Mouse (Mus musculus) liver, embryonic 11.5 days (tissue): ENCODE measurements around the gene Slit3. TPM values are rescaled to one million over a fixed set of nuclear protein-coding genes. Genes with fewer than 3 reads are reported as not detected.

Source experiments
- ATAC-seq: fragments of 200-750 bp; cut with Nextera tagmentation; replicated peaks from 2 replicates; pipeline ENCODE4 v1.8.0; 2017; ENCODE audit warnings: moderate number of reproducible peaks, mild to moderate bottlenecking, moderate TSS enrichment, moderate library complexity; ENCODE audit not compliant: low FRiP score
- DNase-seq: peaks from one replicate; pipeline ENCODE4 v3.0.0-alpha.2; 2017; ENCODE audit warnings: low spot score
- H3K27ac ChIP-seq: fragments of 300-500 bp; sonication (generic); 2 replicates; pipeline ENCODE4 v1.5.1; 2014; ENCODE audit warnings: mild to moderate bottlenecking, low read depth, low read length, control low read depth
- H3K27me3 ChIP-seq: fragments of 300-500 bp; sonication (generic); replicated peaks from 2 replicates; pipeline ENCODE4 v1.6.1; 2014; ENCODE audit warnings: low read length, mixed read lengths; ENCODE audit not compliant: control insufficient read depth, insufficient read depth
- H3K36me3 ChIP-seq: fragments of 300-500 bp; sonication (generic); 2 replicates; pipeline ENCODE4 v1.6.1; 2014; ENCODE audit warnings: mild to moderate bottlenecking, low read length, moderate library complexity, mixed read lengths; ENCODE audit not compliant: control insufficient read depth, insufficient read depth
- H3K4me1 ChIP-seq: fragments of 300-500 bp; sonication (generic); replicated peaks from 2 replicates; pipeline ENCODE4 v1.6.1; 2014; ENCODE audit warnings: low read length, mixed read lengths; ENCODE audit not compliant: control insufficient read depth, insufficient read depth
- H3K4me2 ChIP-seq: fragments of 300-500 bp; sonication (generic); 2 replicates; pipeline ENCODE4 v1.6.1; 2014; ENCODE audit warnings: mild to moderate bottlenecking, control low read depth, moderate library complexity
- H3K4me3 ChIP-seq: fragments of 300-500 bp; sonication (generic); 2 replicates; pipeline ENCODE4 v1.5.1; 2014; ENCODE audit warnings: low read depth, low read length, control low read depth
- H3K9ac ChIP-seq: fragments of 300-500 bp; sonication (generic); 2 replicates; pipeline ENCODE4 v1.6.1; 2014; ENCODE audit warnings: low read depth, low read length, control low read depth
- H3K9me3 ChIP-seq: fragments of 300-500 bp; sonication (generic); 2 replicates; pipeline ENCODE4 v1.6.1; 2016; ENCODE audit warnings: low read length, inconsistent platforms, mixed read lengths; ENCODE audit not compliant: control insufficient read depth
- WGBS: fragments of 180-500 bp; shearing (Covaris S2); extraction: QIAGEN DNeasy Blood & Tissue Kit; methylation state at CpG from one replicate; pipeline ENCODE4 v1.1.7; 2014; 5-methylcytosine and 5-hydroxymethylcytosine counted together
- polyA plus RNA-seq: library from polyadenylated mRNA; unstranded; fragments of >200 nt; fragmentation: Nextera tagmentation; extraction: Ambion mirVana; gene quantifications from 2 replicates; pipeline ENCODE4 v1.2.1, GENCODE M21; 2014

The Slit3 gene
- polyA plus RNA-seq, 1 experiment from 2014 or later: 6.8 TPM

GRCm38 (mm10) chr11:35088136-35088535 lies 32.9 kb upstream of the Slit3 start:
- Histone ChIP-seq H3K27me3 (no peaks in the 10 kb centered on the region), H3K9me3 (no peaks in the 10 kb centered on the region), H3K4me2 (no peak overlapping the region), H3K4me1 (no peaks in the 10 kb centered on the region), H3K4me3 (no peak overlapping the region), H3K36me3 (no peaks in the 10 kb centered on the region), H3K27ac (no peak overlapping the region), H3K9ac (no peak overlapping the region)
- 92% methylated on average over 1 of the region's 1 CpGs for WGBS
- ATAC-seq (no peak), DNase-seq (no peak)

- Histone ChIP-seq H3K9me3 (no peaks in the 10 kb centered on the region), H3K36me3 (no peaks in the 10 kb centered on the region), H3K9ac (no peak overlapping the region), H3K4me1 (no peaks in the 10 kb centered on the region), H3K27me3 (no peaks in the 10 kb centered on the region), H3K27ac (no peak overlapping the region), H3K4me2 (no peak overlapping the region), H3K4me3 (no peak overlapping the region)
- WGBS: 83% methylated on average over 13 of the region's 13 CpGs
- DNase-seq (no peak), ATAC-seq (no peak)
These were observed 30.2 kb upstream of the Slit3 start for GRCm38 (mm10) chr11:35090629-35091335.

- Histone ChIP-seq H3K4me3 (no peak overlapping the region), H3K27ac (no peak overlapping the region), H3K4me2 (no peak overlapping the region), H3K4me1 (no peaks in the 10 kb centered on the region), H3K9me3 (no peaks in the 10 kb centered on the region), H3K9ac (no peak overlapping the region), H3K36me3 (no peaks in the 10 kb centered on the region), H3K27me3 (no peaks in the 10 kb centered on the region)
- DNase-seq (no peak), ATAC-seq (no peak)
- 40% methylated on average over 5 of the region's 5 CpGs for WGBS
These were observed 24.5 kb upstream of the Slit3 start for GRCm38 (mm10) chr11:35096538-35096937.

GRCm38 (mm10) chr11:35109781-35110180 lies 11.2 kb upstream of the Slit3 start:
- DNase-seq: no peak
- Histone ChIP-seq H3K27ac (no peak overlapping the region), H3K4me3 (no peak overlapping the region), H3K4me2 (no peak overlapping the region), H3K4me1 (no peaks in the 10 kb centered on the region), H3K9ac (no peak overlapping the region), H3K36me3 (no peaks in the 10 kb centered on the region), H3K9me3 (no peaks in the 10 kb centered on the region), H3K27me3 (no peaks in the 10 kb centered on the region)
- no peak for ATAC-seq
- 54% methylated on average over 4 of the region's 4 CpGs for WGBS

- H3K9ac ChIP-seq: no peak overlapping the region
- no peak for ATAC-seq
These were observed 10.2 kb upstream of the Slit3 start for GRCm38 (mm10) chr11:35110784-35111183.

GRCm38 (mm10) chr11:35113290-35113689 lies 7.7 kb upstream of the Slit3 start:
- WGBS: 67% methylated on average over 1 of the region's 1 CpGs
- DNase-seq (no peak), ATAC-seq (no peak)

More at GRCm38 (mm10) chr11:35110784-35111183, 10.2 kb upstream of the Slit3 start:
- no peak for DNase-seq
- no peaks in the 10 kb centered on the region for H3K36me3 ChIP-seq
- H3K4me3 ChIP-seq: no peak overlapping the region
- no peaks in the 10 kb centered on the region for H3K9me3 ChIP-seq
- no peaks in the 10 kb centered on the region for H3K27me3 ChIP-seq
- no peaks in the 10 kb centered on the region for H3K4me1 ChIP-seq
- H3K4me2 ChIP-seq: no peak overlapping the region
- WGBS: 39% methylated on average over 2 of the region's 2 CpGs
- H3K27ac ChIP-seq: no peak overlapping the region

GRCm38 (mm10) chr11:35116436-35116835 lies 4.6 kb upstream of the Slit3 start:
- H3K27ac ChIP-seq: no peak overlapping the region
- no peaks in the 10 kb centered on the region for H3K36me3 ChIP-seq
- H3K4me2 ChIP-seq: no peak overlapping the region
- H3K4me3 ChIP-seq: no peak overlapping the region
- H3K9ac ChIP-seq: no peak overlapping the region
- no peaks in the 10 kb centered on the region for H3K9me3 ChIP-seq
- no peak for DNase-seq
- no peaks in the 10 kb centered on the region for H3K4me1 ChIP-seq
- ATAC-seq: no peak
- 71% methylated on average over 3 of the region's 3 CpGs for WGBS
- peaks cover 21% of the 10 kb centered on the region for H3K27me3 ChIP-seq

More at GRCm38 (mm10) chr11:35113290-35113689, 7.7 kb upstream of the Slit3 start:
- H3K9me3 ChIP-seq: no peaks in the 10 kb centered on the region
- no peak overlapping the region for H3K27ac ChIP-seq
- no peak overlapping the region for H3K4me3 ChIP-seq
- no peaks in the 10 kb centered on the region for H3K4me1 ChIP-seq
- H3K9ac ChIP-seq: no peak overlapping the region
- H3K36me3 ChIP-seq: no peaks in the 10 kb centered on the region
- H3K27me3 ChIP-seq: no peaks in the 10 kb centered on the region
- H3K4me2 ChIP-seq: no peak overlapping the region

- H3K9me3 ChIP-seq: no peaks in the 10 kb centered on the region
- no peak overlapping the region for H3K4me3 ChIP-seq
- H3K27ac ChIP-seq: no peak overlapping the region
- WGBS: 74% methylated on average over 3 of the region's 3 CpGs
- no peak overlapping the region for H3K4me2 ChIP-seq
- ATAC-seq (no peak), DNase-seq (no peak)
- H3K27me3 ChIP-seq: peaks cover 36% of the 10 kb centered on the region
- H3K36me3 ChIP-seq: no peaks in the 10 kb centered on the region
- no peaks in the 10 kb centered on the region for H3K4me1 ChIP-seq
- no peak overlapping the region for H3K9ac ChIP-seq
These were observed 3.2 kb upstream of the Slit3 start for GRCm38 (mm10) chr11:35117871-35118270.

GRCm38 (mm10) chr11:35118731-35119130 lies 2.3 kb upstream of the Slit3 start:
- ATAC-seq: no peak
- Histone ChIP-seq H3K9me3 (no peaks in the 10 kb centered on the region), H3K27me3 (peaks cover 44% of the 10 kb centered on the region), H3K27ac (no peak overlapping the region), H3K9ac (no peak overlapping the region), H3K36me3 (no peaks in the 10 kb centered on the region), H3K4me2 (no peak overlapping the region), H3K4me3 (no peak overlapping the region), H3K4me1 (no peaks in the 10 kb centered on the region)
- 66% methylated on average over 6 of the region's 6 CpGs for WGBS
- no peak for DNase-seq
